Mouse (Mus musculus) bone marrow macrophage, adult 2 months (primary cell): ENCODE data around the gene Ccdc155. TPM values are rescaled to one million over a fixed set of nuclear protein-coding genes. Genes with fewer than 3 reads are reported as not detected.
"Not testable (repeated sequence)": the region's sequence is repeated elsewhere in the genome, so short reads cannot be mapped to it uniquely, and the experiment has no call there.

Source experiments
- H3K27ac ChIP-seq: 2 replicates; pipeline ENCODE4 v1.5.1; 2012; ENCODE audit warnings: low read depth, low read length; ENCODE audit not compliant: insufficient read depth
- H3K4me1 ChIP-seq: 2 replicates; pipeline ENCODE4 v1.6.1; 2012; ENCODE audit warnings: low read length; ENCODE audit not compliant: control insufficient read depth, insufficient read depth
- H3K4me3 ChIP-seq: 2 replicates; pipeline ENCODE4 v1.5.1; 2012; ENCODE audit warnings: mild to moderate bottlenecking, low read length, moderate library complexity; ENCODE audit not compliant: insufficient read depth
- CTCF ChIP-seq: IDR thresholded peaks from 2 replicates; pipeline ENCODE4 v1.5.1; 2012; ENCODE audit warnings: low read depth, mild to moderate bottlenecking, low read length, moderate library complexity
- POLR2A ChIP-seq: IDR thresholded peaks from 2 replicates; pipeline ENCODE4 v1.6.1; 2012; ENCODE audit warnings: mild to moderate bottlenecking, low read depth, low read length, borderline replicate concordance
- polyA plus RNA-seq: library from polyadenylated mRNA; stranded (reverse); fragments of >200 nt; gene quantifications from 2 replicates; pipeline ENCODE4 v1.2.4, GENCODE M21; 2012; ENCODE audit not compliant: missing spikeins, insufficient read depth, insufficient read length

The Ccdc155 gene
- polyA plus RNA-seq, 1 experiment: 0.24 TPM

- H3K4me3 ChIP-seq: no peak overlapping the region
- no peaks in the 10 kb centered on the region for H3K4me1 ChIP-seq
- TF ChIP-seq CTCF (no peak), POLR2A (no peak)
- H3K27ac ChIP-seq: no peak overlapping the region
Observed at GRCm38 (mm10) chr7:45160316-45160800, 44.3 kb downstream of the Ccdc155 start.

GRCm38 (mm10) chr7:45158991-45159390, 45.7 kb downstream of the Ccdc155 start:
- Histone ChIP-seq H3K4me1 (no peaks in the 10 kb centered on the region), H3K4me3 (no peak overlapping the region), H3K27ac (no peak overlapping the region)
- TF ChIP-seq CTCF (no peak), POLR2A (no peak)

GRCm38 (mm10) chr7:45157459-45157858, 47.2 kb downstream of the Ccdc155 start:
- H3K4me3 ChIP-seq: no peak overlapping the region
- no peaks in the 10 kb centered on the region for H3K4me1 ChIP-seq
- TF ChIP-seq POLR2A (no peak), CTCF (no peak)
- H3K27ac ChIP-seq: no peak overlapping the region

- no peak overlapping the region for H3K4me3 ChIP-seq
- TF ChIP-seq POLR2A (no peak), CTCF (no peak)
- H3K27ac ChIP-seq: no peak overlapping the region
Observed at GRCm38 (mm10) chr7:45156206-45156605, 48.5 kb downstream of the Ccdc155 start.

GRCm38 (mm10) chr7:45155590-45155989, 49.1 kb downstream of the Ccdc155 start:
- no peak for TF ChIP-seq POLR2A
- TF ChIP-seq CTCF: no peak
- Histone ChIP-seq H3K4me3 (no peak overlapping the region), H3K27ac (no peak overlapping the region), H3K4me1 (peaks cover 9% of the 10 kb centered on the region)

More at GRCm38 (mm10) chr7:45156206-45156605, 48.5 kb downstream of the Ccdc155 start:
- H3K4me1 ChIP-seq: peaks cover 3% of the 10 kb centered on the region

- no peak for TF ChIP-seq POLR2A
- peak; percentile 66 for TF ChIP-seq CTCF
- peak overlapping the region; percentile 31 for H3K4me3 ChIP-seq
- peaks cover 14% of the 10 kb centered on the region for H3K4me1 ChIP-seq
- H3K27ac ChIP-seq: peak overlapping the region; percentile 10
Observed at GRCm38 (mm10) chr7:45154993-45155514, 49.6 kb downstream of the Ccdc155 start.

GRCm38 (mm10) chr7:45154096-45154992, 50.3 kb downstream of the Ccdc155 start, which contains the start of the genes Pih1d1 and Aldh16a1:
Pih1d1 (plus strand) TSS chr7:45154303.
Aldh16a1 (minus strand) TSS chr7:45154584.
- peaks cover 15% of the 10 kb centered on the region for H3K4me1 ChIP-seq
- peak within 1 kb of the TSS; percentile 96 for H3K27ac ChIP-seq
- TF ChIP-seq CTCF: no peak
- TF ChIP-seq POLR2A: peak; percentile 63; the same call in 1 of the 2 replicates
- peak within 1 kb of the TSS; percentile 87 for H3K4me3 ChIP-seq

GRCm38 (mm10) chr7:45153586-45153985, 51.1 kb downstream of the Ccdc155 start:
- no peak for TF ChIP-seq CTCF
- TF ChIP-seq POLR2A: no peak
- Histone ChIP-seq H3K4me3 (peak overlapping the region; percentile 87), H3K27ac (peak overlapping the region; percentile 84), H3K4me1 (peaks cover 15% of the 10 kb centered on the region)

GRCm38 (mm10) chr7:45153052-45153451, 51.6 kb downstream of the Ccdc155 start:
- not testable (repeated sequence) for H3K27ac ChIP-seq, H3K4me3 ChIP-seq
- peaks cover 15% of the 10 kb centered on the region for H3K4me1 ChIP-seq

GRCm38 (mm10) chr7:45151303-45151702, 53.4 kb downstream of the Ccdc155 start:
- Histone ChIP-seq H3K4me3 (no peak overlapping the region), H3K4me1 (peaks cover 15% of the 10 kb centered on the region), H3K27ac (no peak overlapping the region)
- no peak for TF ChIP-seq POLR2A
- no peak for TF ChIP-seq CTCF
